Mouse (Mus musculus): ENCODE data around the gene Ggt5. TPM values are rescaled to one million over a fixed set of nuclear protein-coding genes. Genes with fewer than 3 reads are reported as not detected.

Gene Ggt5
- total RNA-seq, 1 experiment, result 0.36 TPM

DNA sequence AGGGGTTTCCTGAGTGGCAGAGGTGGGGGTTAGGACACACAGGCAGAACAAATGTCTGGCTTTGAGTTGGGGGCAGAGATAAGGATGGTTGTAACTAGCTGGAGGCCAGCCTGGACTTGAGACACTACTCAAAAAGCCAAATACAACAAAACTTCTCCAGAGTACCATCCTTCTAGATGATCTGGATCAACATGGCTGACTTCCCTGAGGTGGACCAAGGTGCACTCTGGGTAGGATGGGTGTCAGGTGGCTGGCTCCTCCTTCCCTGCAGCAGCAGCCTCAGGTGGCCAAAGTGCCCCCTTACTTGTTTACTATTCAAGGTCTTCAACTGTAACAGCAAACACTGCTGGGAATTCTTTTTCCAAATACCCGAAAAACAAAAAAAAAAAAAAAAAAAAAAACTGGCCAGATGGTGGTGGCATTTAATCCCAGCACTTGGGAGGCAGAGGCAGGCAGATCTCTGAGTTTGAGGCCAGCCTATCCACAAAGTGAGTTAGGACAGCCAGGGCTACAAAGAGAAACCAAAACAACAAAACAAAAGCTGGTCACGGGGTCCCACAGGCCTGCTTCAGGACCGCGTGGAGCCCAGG, 60.4 kb downstream of the Ggt5 start:
- Histone ChIP-seq H3K9ac (ENCODE audit: insufficient read depth, low read depth, low read length, poor library complexity, severe bottlenecking) (peak overlapping the region; percentile 65), H3K4me3 (ENCODE audit: insufficient read depth in 1 of 2, low read depth in 1 of 2, low read length in 2 of 2, poor library complexity in 1 of 2, severe bottlenecking in 1 of 2) (peak overlapping the region in 1 of 2 experiments; percentile 10; a peak in 2 of 4 replicates), H3K27ac (ENCODE audit: insufficient read depth, low read depth, low read length, poor library complexity, severe bottlenecking) (peak overlapping the region; percentile 99), H3K9me3 (ENCODE audit: control insufficient read depth, insufficient read depth, low read depth, low read length) (no peaks in the 10 kb centered on the region), H3K36me3 (ENCODE audit: control insufficient read depth, insufficient read depth, low read length, poor library complexity, severe bottlenecking) (peaks cover 43% of the 10 kb centered on the region), H3K4me1 (ENCODE audit: control insufficient read depth in 2 of 2, insufficient read depth in 2 of 2, low read length in 2 of 2, poor library complexity in 1 of 2) (peaks cover 20 to 37% of the 10 kb centered on the region in 2 experiments)
- in situ Hi-C loops (cut with MboI; ENCODE audit: low sequenced_read_pairs in 2 of 2, unreplicated experiment in 2 of 2), result no loop called here
- TF ChIP-seq ZNF384 (IDR thresholded peaks at IDR 0.05; ENCODE audit: low read depth, low read length) (peak; percentile 94), CHD2 (IDR thresholded peaks at IDR 0.05; ENCODE audit: low read depth, low read length) (no peak)
- no peak for DNase-seq (ENCODE audit: low read depth, low spot score)

DNA sequence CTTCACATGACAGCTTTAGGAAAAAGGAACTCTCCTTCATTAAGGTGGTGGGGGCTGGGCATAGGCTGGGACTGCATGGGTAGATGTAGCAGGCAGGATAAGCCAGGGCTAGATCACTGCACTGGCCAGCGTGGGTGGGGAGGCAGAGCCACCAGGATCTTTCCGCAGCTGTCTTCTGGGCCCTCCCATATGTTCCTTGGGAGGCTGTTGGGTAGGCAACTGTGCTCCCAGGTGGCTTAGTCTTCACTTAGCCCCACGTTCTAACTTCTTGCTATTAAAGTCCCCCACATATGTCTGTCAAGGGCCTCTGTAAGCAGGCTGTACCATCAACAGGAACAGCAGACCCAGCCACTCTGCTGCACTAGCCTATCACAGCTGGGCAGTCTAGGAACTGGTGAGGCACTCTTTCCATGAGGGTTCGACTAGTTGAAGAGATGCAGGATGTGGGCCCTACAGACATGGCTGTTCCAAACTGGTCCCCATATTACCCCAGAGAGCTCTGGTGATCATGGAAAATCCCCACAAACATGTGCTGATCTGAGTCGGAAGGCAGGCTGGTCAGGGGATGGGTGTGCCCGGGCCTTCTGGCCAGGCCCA, 61.3 kb downstream of the Ggt5 start:
- in situ Hi-C loops (cut with MboI; ENCODE audit: low sequenced_read_pairs in 2 of 2, unreplicated experiment in 2 of 2), result no loop called here
- Histone ChIP-seq H3K9ac (ENCODE audit: insufficient read depth, low read depth, low read length, poor library complexity, severe bottlenecking) (no peak overlapping the region), H3K4me3 (ENCODE audit: insufficient read depth in 1 of 2, low read depth in 1 of 2, low read length in 2 of 2, poor library complexity in 1 of 2, severe bottlenecking in 1 of 2) (no peak overlapping the region), H3K9me3 (ENCODE audit: control insufficient read depth, insufficient read depth, low read depth, low read length) (no peaks in the 10 kb centered on the region), H3K4me1 (ENCODE audit: control insufficient read depth in 2 of 2, insufficient read depth in 2 of 2, low read length in 2 of 2, poor library complexity in 1 of 2) (peaks cover 20 to 35% of the 10 kb centered on the region in 2 experiments), H3K27ac (ENCODE audit: insufficient read depth, low read depth, low read length, poor library complexity, severe bottlenecking) (peak overlapping the region; percentile 99), H3K36me3 (ENCODE audit: control insufficient read depth, insufficient read depth, low read length, poor library complexity, severe bottlenecking) (peaks cover 51% of the 10 kb centered on the region)
- TF ChIP-seq ZNF384 (IDR thresholded peaks at IDR 0.05; ENCODE audit: low read depth, low read length) (no peak), CHD2 (IDR thresholded peaks at IDR 0.05; ENCODE audit: low read depth, low read length) (no peak), HCFC1 (IDR thresholded peaks at IDR 0.05; ENCODE audit: borderline replicate concordance, insufficient read depth, low read length) (no peak), ZC3H11A (IDR thresholded peaks at IDR 0.05; ENCODE audit: borderline replicate concordance, low read depth, low read length) (no peak), MAFK (IDR thresholded peaks at IDR 0.05; ENCODE audit: insufficient read depth, low read depth, low read length) (no peak)
- no peak for DNase-seq (ENCODE audit: low read depth, low spot score)

DNA sequence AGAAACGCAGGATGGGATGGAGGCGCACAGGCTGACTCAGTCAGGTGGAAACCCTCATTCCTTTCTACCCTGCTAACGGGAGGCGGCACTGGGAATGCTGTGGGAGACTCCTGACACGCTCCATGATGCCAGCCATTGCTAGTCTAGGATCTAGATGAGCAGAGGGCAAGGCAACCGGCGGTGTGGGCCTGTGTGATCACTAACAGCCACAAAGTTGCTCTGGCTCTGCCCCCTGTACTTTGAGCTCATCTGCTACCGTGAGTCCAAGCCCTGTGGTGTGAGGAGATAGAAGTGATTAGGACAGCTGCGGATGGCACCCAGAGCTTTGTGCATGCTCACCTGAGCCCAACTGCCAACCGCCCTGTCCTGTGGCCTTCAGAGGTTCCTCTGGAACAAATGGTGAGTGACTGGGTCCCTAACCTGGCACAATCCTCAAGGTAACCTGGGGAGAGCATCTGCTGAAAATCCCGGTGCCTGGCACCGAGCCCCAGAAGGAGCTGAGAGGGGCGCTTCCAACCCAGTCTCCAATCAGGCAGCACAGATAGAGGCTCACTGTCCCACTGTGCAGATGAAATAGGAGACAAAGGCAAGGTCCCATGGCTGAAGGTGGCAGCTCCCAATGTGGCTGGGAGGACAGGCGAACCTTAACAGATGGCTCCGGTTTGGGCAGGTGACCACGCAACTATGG, 62.4 kb downstream of the Ggt5 start:
- in situ Hi-C loops (cut with MboI; ENCODE audit: low sequenced_read_pairs in 2 of 2, unreplicated experiment in 2 of 2), result no loop called here
- no peak overlapping the region for H3K4me3 ChIP-seq (ENCODE audit: insufficient read depth in 1 of 2, low read depth in 1 of 2, low read length in 2 of 2, poor library complexity in 1 of 2, severe bottlenecking in 1 of 2)
- DNase-seq (ENCODE audit: low read depth, low spot score), result no peak
- peaks cover 60% of the 10 kb centered on the region for H3K36me3 ChIP-seq (ENCODE audit: control insufficient read depth, insufficient read depth, low read length, poor library complexity, severe bottlenecking)
- TF ChIP-seq ZNF384 (IDR thresholded peaks at IDR 0.05; ENCODE audit: low read depth, low read length) (no peak), HCFC1 (IDR thresholded peaks at IDR 0.05; ENCODE audit: borderline replicate concordance, insufficient read depth, low read length) (no peak), ZC3H11A (IDR thresholded peaks at IDR 0.05; ENCODE audit: borderline replicate concordance, low read depth, low read length) (no peak), CHD2 (IDR thresholded peaks at IDR 0.05; ENCODE audit: low read depth, low read length) (no peak), MAFK (IDR thresholded peaks at IDR 0.05; ENCODE audit: insufficient read depth, low read depth, low read length) (no peak)
- peaks cover 20 to 35% of the 10 kb centered on the region in 2 experiments for H3K4me1 ChIP-seq (ENCODE audit: control insufficient read depth in 2 of 2, insufficient read depth in 2 of 2, low read length in 2 of 2, poor library complexity in 1 of 2)
- H3K9me3 ChIP-seq (ENCODE audit: control insufficient read depth, insufficient read depth, low read depth, low read length), result no peaks in the 10 kb centered on the region
- H3K27ac ChIP-seq (ENCODE audit: insufficient read depth, low read depth, low read length, poor library complexity, severe bottlenecking), result peak overlapping the region; percentile 20; the same call in 1 of the 2 replicates
- H3K9ac ChIP-seq (ENCODE audit: insufficient read depth, low read depth, low read length, poor library complexity, severe bottlenecking), result no peak overlapping the region

DNA sequence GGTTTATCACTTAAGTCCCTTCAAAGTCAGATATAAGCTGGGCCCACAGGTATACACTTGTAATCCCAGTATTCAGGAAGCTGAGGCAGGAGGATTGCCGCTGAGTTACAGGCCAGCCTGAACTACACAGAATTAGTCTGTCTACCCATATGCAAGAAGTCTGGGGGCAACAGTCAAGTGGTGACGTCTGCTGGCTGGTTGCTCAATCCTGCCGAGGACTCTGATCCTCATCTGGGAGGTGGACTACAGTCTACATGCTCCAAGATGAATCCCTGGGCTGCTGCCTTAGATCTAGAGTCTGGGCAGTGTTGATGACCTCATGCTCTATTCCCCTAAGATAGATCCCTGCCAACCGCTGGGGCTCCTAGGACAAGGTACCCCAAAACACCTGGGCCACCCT, 64.9 kb downstream of the Ggt5 start:
- H3K4me1 ChIP-seq (ENCODE audit: control insufficient read depth in 2 of 2, insufficient read depth in 2 of 2, low read length in 2 of 2, poor library complexity in 1 of 2), result peaks cover 12 to 21% of the 10 kb centered on the region in 2 experiments
- H3K4me3 ChIP-seq (ENCODE audit: insufficient read depth in 1 of 2, low read depth in 1 of 2, low read length in 2 of 2, poor library complexity in 1 of 2, severe bottlenecking in 1 of 2), result no peak overlapping the region
- TF ChIP-seq MAFK (IDR thresholded peaks at IDR 0.05; ENCODE audit: insufficient read depth, low read depth, low read length), result no peak
- no peak for TF ChIP-seq HCFC1 (IDR thresholded peaks at IDR 0.05; ENCODE audit: borderline replicate concordance, insufficient read depth, low read length)
- no peak for TF ChIP-seq CHD2 (IDR thresholded peaks at IDR 0.05; ENCODE audit: low read depth, low read length)
- TF ChIP-seq ZNF384 (IDR thresholded peaks at IDR 0.05; ENCODE audit: low read depth, low read length), result no peak
- no peak for TF ChIP-seq ZC3H11A (IDR thresholded peaks at IDR 0.05; ENCODE audit: borderline replicate concordance, low read depth, low read length)
- H3K36me3 ChIP-seq (ENCODE audit: control insufficient read depth, insufficient read depth, low read length, poor library complexity, severe bottlenecking), result peaks cover 66% of the 10 kb centered on the region
- no peak for DNase-seq (ENCODE audit: low read depth, low spot score)
- H3K9me3 ChIP-seq (ENCODE audit: control insufficient read depth, insufficient read depth, low read depth, low read length), result no peaks in the 10 kb centered on the region
- no peak overlapping the region for H3K9ac ChIP-seq (ENCODE audit: insufficient read depth, low read depth, low read length, poor library complexity, severe bottlenecking)
- in situ Hi-C loops (cut with MboI; ENCODE audit: low sequenced_read_pairs in 2 of 2, unreplicated experiment in 2 of 2), result no loop called here
- no peak overlapping the region for H3K27ac ChIP-seq (ENCODE audit: insufficient read depth, low read depth, low read length, poor library complexity, severe bottlenecking)

Data from ES-E14 (cell line).